Mouse (Mus musculus): Measurements from ENCODE around the gene Pacsin2. TPM values are rescaled to one million over a fixed set of nuclear protein-coding genes. Genes with fewer than 3 reads are reported as not detected.

The Pacsin2 gene
- polyA plus RNA-seq, 1 experiment = 8.8 TPM

DNA sequence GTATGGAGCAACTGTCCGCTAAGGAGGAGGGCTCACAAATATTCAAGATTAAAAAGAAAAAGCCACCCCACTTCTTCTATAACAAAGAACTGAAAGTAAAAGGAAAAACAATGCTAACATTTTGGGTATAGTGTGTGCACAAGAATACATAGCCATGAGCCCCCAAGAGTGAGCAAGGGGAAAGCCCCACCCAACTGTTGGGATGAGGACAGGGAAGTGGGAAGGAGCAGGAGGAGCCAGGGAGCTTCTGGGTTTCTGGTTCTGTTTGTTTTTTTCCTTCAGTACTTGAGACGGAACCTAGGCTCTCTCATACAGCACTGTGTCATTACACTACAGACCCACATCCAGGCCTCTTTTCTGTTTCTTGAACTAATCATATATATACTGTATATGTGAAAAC, 31.1 kb downstream of the Pacsin2 start:
- Histone ChIP-seq H3K4me1 (ENCODE audit: control insufficient read depth) (peaks cover 81% of the 10 kb centered on the region), H3K27me3 (ENCODE audit: control insufficient read depth) (no peaks in the 10 kb centered on the region), H3K4me3 (replicated peaks) (peak overlapping the region; percentile 66), H3K36me3 (ENCODE audit: control insufficient read depth) (peaks cover 17% of the 10 kb centered on the region), H3K9me3 (ENCODE audit: control insufficient read depth, low read length) (no peaks in the 10 kb centered on the region)
- TF ChIP-seq GATA1 (IDR thresholded peaks at IDR 0.05; ENCODE audit: low read length) (no peak), TAL1 (IDR thresholded peaks at IDR 0.05; ENCODE audit: low read length) (no peak)

DNA sequence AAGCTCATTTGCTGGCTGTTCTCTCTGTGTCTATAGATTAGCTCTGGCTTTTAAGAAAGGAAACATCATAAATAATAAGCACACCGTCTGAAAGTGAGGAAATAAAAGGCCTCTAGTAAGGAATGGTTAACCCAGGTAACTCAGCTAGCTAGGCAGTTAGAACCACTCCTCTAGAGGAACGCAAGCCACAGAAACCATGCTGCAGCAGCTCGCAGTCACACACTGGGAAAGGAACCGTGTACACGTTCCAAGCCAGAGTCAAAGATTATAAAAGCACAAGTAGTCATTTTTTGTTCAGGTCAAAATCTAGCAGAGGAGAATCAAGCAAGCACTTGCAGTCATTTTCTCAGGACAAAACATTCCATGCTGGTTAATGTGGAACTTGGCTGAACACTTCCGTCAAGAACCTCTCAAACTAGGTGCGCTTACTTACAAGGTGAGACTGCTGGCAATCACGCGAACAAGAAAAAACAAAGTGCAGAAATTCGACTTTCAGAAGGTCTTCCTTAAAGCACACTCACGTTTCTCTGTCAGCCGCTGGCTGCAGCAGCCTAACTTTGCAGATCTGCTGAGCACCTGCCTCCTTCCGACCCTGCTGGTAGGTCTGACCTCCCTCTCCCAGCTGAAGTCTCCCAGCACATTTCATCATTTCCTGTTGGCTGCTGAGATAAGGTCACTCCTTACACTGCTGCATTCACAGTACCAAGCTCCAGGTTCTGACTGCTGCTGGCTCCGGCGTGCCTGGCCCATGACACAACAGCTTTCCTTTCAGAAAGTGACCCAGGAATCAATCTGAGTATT, 32.0 kb downstream of the Pacsin2 start:
- H3K27me3 ChIP-seq (ENCODE audit: control insufficient read depth) = no peaks in the 10 kb centered on the region
- H3K4me3 ChIP-seq (replicated peaks) = peak overlapping the region; percentile 66
- H3K4me1 ChIP-seq (ENCODE audit: control insufficient read depth) = peaks cover 88% of the 10 kb centered on the region
- TF ChIP-seq GATA1 (IDR thresholded peaks at IDR 0.05; ENCODE audit: low read length) (peak; percentile 73), TAL1 (IDR thresholded peaks at IDR 0.05; ENCODE audit: low read length) (no peak)
- H3K9me3 ChIP-seq (ENCODE audit: control insufficient read depth, low read length) = no peaks in the 10 kb centered on the region
- H3K36me3 ChIP-seq (ENCODE audit: control insufficient read depth) = peaks cover 18% of the 10 kb centered on the region

DNA sequence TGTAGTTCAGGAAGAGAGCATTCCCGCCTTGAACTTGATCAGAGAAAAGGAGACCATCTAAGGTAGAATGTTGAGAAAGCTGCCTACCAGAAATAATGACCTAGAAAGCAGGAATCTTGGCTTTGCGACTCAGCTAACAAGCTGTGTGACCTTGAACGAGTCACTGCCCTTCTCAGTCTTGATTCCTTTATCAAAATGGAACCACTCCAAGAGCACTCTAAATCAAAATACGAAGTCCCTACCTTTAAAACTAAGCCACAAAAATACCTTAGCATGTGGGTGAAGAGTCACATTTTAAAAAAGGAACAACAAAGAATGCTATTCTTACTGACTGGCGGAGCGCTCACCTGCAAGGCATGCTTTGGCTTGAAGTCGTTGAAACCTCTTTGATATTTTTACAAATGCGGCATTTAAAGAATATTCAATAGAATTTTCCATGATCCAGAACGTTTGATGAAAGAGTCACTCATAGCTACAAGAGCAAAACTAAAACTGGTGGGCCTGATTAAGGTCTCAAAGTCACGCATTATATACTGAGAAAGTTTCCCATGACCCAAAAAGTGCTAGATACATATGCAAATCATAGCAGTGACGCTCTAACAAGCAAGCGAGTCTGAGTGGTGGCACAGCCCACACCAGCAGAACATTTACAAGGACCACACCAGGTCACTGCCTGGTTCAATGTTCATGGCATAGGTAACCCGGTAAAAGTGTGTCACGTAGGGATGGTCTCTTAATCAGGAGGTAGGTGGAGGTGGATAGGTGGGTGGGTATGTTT, 33.2 kb downstream of the Pacsin2 start:
- no peaks in the 10 kb centered on the region for H3K9me3 ChIP-seq (ENCODE audit: control insufficient read depth, low read length)
- H3K27me3 ChIP-seq (ENCODE audit: control insufficient read depth) = no peaks in the 10 kb centered on the region
- H3K4me1 ChIP-seq (ENCODE audit: control insufficient read depth) = peaks cover 92% of the 10 kb centered on the region
- H3K36me3 ChIP-seq (ENCODE audit: control insufficient read depth) = peaks cover 28% of the 10 kb centered on the region
- peak overlapping the region; percentile 66 for H3K4me3 ChIP-seq (replicated peaks)
- TF ChIP-seq GATA1 (IDR thresholded peaks at IDR 0.05; ENCODE audit: low read length) (no peak), TAL1 (IDR thresholded peaks at IDR 0.05; ENCODE audit: low read length) (no peak)

DNA sequence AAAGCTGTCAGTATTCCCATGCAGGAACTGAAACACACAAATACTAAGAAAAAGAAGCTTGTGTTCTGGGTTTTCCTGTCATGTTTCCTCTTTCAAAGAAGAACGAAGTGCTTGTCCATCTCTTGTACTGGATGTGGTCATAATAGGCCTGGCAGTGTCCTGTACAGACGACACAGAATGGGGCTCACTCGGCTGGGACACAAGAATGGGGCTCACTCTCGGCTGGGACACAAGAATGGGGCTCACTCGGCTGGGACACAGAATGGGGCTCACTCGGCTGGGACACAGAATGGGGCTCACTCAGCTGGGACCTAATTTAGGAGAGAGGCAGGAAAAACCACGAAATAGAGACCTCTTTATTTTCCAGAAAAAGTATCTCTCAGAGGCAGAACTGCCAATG, 34.0 kb downstream of the Pacsin2 start:
- H3K4me3 ChIP-seq (replicated peaks) = no peak overlapping the region
- peaks cover 34% of the 10 kb centered on the region for H3K36me3 ChIP-seq (ENCODE audit: control insufficient read depth)
- TF ChIP-seq TAL1 (IDR thresholded peaks at IDR 0.05; ENCODE audit: low read length) (no peak), GATA1 (IDR thresholded peaks at IDR 0.05; ENCODE audit: low read length) (no peak)
- H3K9me3 ChIP-seq (ENCODE audit: control insufficient read depth, low read length) = peaks cover 2% of the 10 kb centered on the region
- no peaks in the 10 kb centered on the region for H3K27me3 ChIP-seq (ENCODE audit: control insufficient read depth)
- peaks cover 91% of the 10 kb centered on the region for H3K4me1 ChIP-seq (ENCODE audit: control insufficient read depth)

DNA sequence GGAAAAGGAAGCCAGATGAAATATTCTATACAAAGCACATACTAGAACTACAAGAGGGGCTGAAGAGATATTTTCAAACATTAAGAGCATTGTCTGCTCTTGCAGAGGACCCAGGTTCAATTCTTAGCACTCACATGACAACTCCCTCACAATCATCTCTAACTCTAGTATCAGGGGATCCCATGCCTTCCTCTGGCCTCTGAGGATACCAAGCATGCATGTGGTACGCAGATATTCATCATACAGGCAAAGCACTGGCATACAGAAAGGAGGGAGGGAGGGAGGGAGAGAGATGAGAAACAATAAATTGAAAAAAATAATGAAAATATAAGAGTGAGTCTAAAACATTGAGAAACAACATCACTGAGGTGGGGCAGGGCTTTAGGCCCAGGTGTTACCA, 35.8 kb downstream of the Pacsin2 start:
- Histone ChIP-seq H3K4me1 (ENCODE audit: control insufficient read depth) (peaks cover 96% of the 10 kb centered on the region), H3K4me3 (replicated peaks) (no peak overlapping the region), H3K27me3 (ENCODE audit: control insufficient read depth) (no peaks in the 10 kb centered on the region)

DNA sequence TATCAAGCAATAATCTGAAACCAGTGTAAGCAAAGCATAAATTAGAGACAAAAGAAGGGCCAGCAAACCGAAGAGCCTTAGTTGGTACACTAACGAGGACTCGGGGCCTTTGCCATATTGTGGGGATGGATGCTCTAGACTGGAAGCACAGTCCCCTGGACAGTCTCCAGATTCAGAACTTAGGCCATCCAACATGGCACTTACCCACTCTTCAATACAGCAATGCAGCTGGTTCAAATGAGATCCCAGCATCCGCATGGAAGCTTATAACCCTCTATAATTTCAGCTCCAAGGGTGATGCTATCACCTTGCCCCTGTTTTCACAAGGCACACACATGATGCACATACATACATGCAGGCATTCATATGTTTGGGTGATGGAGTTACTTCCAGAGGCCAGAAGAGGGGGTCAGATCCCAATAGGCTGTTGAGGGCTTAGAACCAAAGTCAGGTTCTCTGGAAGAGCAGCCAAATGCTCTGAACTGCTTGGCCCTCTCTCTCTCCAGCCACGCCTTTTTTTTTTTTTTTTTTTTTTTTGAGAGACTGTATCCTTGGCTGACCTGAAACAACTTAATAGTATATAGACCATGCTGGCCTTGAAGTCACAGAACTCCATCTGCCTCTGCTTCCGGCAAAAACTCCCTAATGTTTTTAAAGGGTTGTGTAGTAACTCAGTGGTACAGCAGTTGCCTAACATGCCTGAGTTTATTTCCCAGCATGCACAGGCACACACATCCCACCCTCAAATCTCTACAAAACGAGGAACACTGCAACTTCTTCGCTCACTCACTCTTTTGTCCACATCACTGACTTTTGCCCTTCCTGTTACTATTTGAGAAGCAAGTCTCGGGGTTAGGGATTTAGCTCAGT, 36.9 kb downstream of the Pacsin2 start:
- TF ChIP-seq TAL1 (IDR thresholded peaks at IDR 0.05; ENCODE audit: low read length) = no peak
- Histone ChIP-seq H3K4me3 (replicated peaks) (no peak overlapping the region), H3K9me3 (ENCODE audit: control insufficient read depth, low read length) (peaks cover 13% of the 10 kb centered on the region), H3K4me1 (ENCODE audit: control insufficient read depth) (peaks cover 96% of the 10 kb centered on the region), H3K36me3 (ENCODE audit: control insufficient read depth) (peaks cover 55% of the 10 kb centered on the region), H3K27me3 (ENCODE audit: control insufficient read depth) (no peaks in the 10 kb centered on the region)

More for the DNA sequence above, 35.8 kb downstream of the Pacsin2 start:
- peaks cover 51% of the 10 kb centered on the region for H3K36me3 ChIP-seq (ENCODE audit: control insufficient read depth)
- H3K9me3 ChIP-seq (ENCODE audit: control insufficient read depth, low read length) = peaks cover 12% of the 10 kb centered on the region
- no peak for TF ChIP-seq TAL1 (IDR thresholded peaks at IDR 0.05; ENCODE audit: low read length)
- TF ChIP-seq GATA1 (IDR thresholded peaks at IDR 0.05; ENCODE audit: low read length) = no peak

DNA sequence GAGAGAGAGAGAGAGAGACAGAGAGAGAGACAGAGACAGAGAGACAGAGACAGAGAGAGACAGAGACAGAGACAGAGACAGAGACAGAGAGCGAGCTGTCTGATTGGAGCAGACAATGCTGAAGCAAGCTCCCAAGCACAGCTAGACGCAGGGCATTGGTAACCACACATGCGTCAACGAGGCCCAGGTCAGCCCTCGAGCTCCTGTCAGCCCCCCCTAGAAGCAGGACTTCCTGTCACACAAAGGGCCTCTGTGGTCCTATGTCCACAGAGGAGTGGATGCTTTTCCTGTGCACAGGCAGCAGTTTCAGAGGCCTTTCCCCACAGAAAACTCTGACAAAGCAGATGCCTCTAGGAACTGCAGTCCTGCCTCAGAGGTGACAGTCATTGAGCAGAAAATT, 38.6 kb downstream of the Pacsin2 start:
- Histone ChIP-seq H3K27me3 (ENCODE audit: control insufficient read depth) (no peaks in the 10 kb centered on the region), H3K4me3 (replicated peaks) (no peak overlapping the region), H3K9me3 (ENCODE audit: control insufficient read depth, low read length) (peaks cover 13% of the 10 kb centered on the region), H3K36me3 (ENCODE audit: control insufficient read depth) (peaks cover 61% of the 10 kb centered on the region), H3K4me1 (ENCODE audit: control insufficient read depth) (peaks cover 94% of the 10 kb centered on the region)
- TF ChIP-seq GATA1 (IDR thresholded peaks at IDR 0.05; ENCODE audit: low read length) = no peak
- TF ChIP-seq TAL1 (IDR thresholded peaks at IDR 0.05; ENCODE audit: low read length) = no peak

DNA sequence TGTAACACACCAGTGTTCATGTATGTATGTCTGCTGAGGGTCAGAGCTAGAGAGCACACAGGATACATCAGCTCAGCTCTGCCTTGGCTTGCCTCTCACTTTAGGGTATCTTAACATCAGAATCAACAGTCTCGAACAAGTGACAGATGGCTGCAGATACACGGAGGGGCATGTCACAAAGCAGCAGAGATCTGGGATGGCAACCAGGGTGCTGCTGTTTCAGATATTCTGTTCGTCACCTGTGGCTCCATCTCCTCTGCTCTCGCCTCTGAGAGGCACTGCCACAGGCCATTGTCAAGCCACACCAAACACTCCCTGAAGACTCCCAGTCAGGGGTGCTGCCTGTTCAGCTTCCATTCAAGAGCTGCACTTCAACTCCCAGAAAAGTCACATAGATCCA, 39.1 kb downstream of the Pacsin2 start:
- Histone ChIP-seq H3K27me3 (ENCODE audit: control insufficient read depth) (no peaks in the 10 kb centered on the region), H3K4me3 (replicated peaks) (no peak overlapping the region), H3K4me1 (ENCODE audit: control insufficient read depth) (peaks cover 94% of the 10 kb centered on the region), H3K36me3 (ENCODE audit: control insufficient read depth) (peaks cover 63% of the 10 kb centered on the region), H3K9me3 (ENCODE audit: control insufficient read depth, low read length) (peaks cover 15% of the 10 kb centered on the region)
- TF ChIP-seq TAL1 (IDR thresholded peaks at IDR 0.05; ENCODE audit: low read length) (no peak), GATA1 (IDR thresholded peaks at IDR 0.05; ENCODE audit: low read length) (no peak)

Measured in erythroblast, embryonic 14.5 days (primary cell).